Mouse (Mus musculus): ENCODE data around the gene Idua. TPM values are rescaled to one million over a fixed set of nuclear protein-coding genes. Genes with fewer than 3 reads are reported as not detected.

The Idua gene
- polyA plus RNA-seq, 1 experiment from 2014 or later = 10.2 TPM

- peak overlapping the region; percentile 50 for H3K4me3 ChIP-seq
- H3K4me1 ChIP-seq = peaks cover 17% of the 10 kb centered on the region
- H3K9me3 ChIP-seq = no peaks in the 10 kb centered on the region
- peak; percentile 79 for DNase-seq (ENCODE audit: extremely low spot score, low spot score)
- H3K27ac ChIP-seq = peak overlapping the region; percentile 89
- WGBS = 5% methylated on average over 25 of the region's 25 CpGs
- peaks cover 18% of the 10 kb centered on the region for H3K36me3 ChIP-seq (replicated peaks)
- H3K27me3 ChIP-seq (ENCODE audit: poor library complexity, severe bottlenecking) = no peaks in the 10 kb centered on the region
Measured at GRCm38 (mm10) chr5:108677605-108678295, 17.6 kb downstream of the Idua start.

GRCm38 (mm10) chr5:108678296-108678854 is 18.2 kb downstream of the Idua start:
- H3K4me3 ChIP-seq = no peak overlapping the region
- H3K36me3 ChIP-seq (replicated peaks) = peaks cover 11% of the 10 kb centered on the region; the same call in 1 of the 2 replicates
- 84% methylated on average over 6 of the region's 6 CpGs for WGBS
- H3K4me1 ChIP-seq = peaks cover 17% of the 10 kb centered on the region
- peak overlapping the region; percentile 89 for H3K27ac ChIP-seq
- DNase-seq (ENCODE audit: extremely low spot score, low spot score) = no peak
- H3K27me3 ChIP-seq (ENCODE audit: poor library complexity, severe bottlenecking) = no peaks in the 10 kb centered on the region
- no peaks in the 10 kb centered on the region for H3K9me3 ChIP-seq

- 53% methylated on average over 3 of the region's 3 CpGs for WGBS
- DNase-seq (ENCODE audit: extremely low spot score, low spot score) = no peak
Measured at GRCm38 (mm10) chr5:108679909-108680308, 19.8 kb downstream of the Idua start.

GRCm38 (mm10) chr5:108680871-108681270 is 20.7 kb downstream of the Idua start:
- 88% methylated on average over 6 of the region's 6 CpGs for WGBS
- H3K4me1 ChIP-seq = peaks cover 17% of the 10 kb centered on the region
- no peaks in the 10 kb centered on the region for H3K27me3 ChIP-seq (ENCODE audit: poor library complexity, severe bottlenecking)
- DNase-seq (ENCODE audit: extremely low spot score, low spot score) = no peak
- H3K27ac ChIP-seq = no peak overlapping the region
- no peaks in the 10 kb centered on the region for H3K9me3 ChIP-seq
- H3K4me3 ChIP-seq = no peak overlapping the region
- peaks cover 5% of the 10 kb centered on the region; the same call in 1 of the 2 replicates for H3K36me3 ChIP-seq (replicated peaks)

More at GRCm38 (mm10) chr5:108679909-108680308, 19.8 kb downstream of the Idua start:
- Histone ChIP-seq H3K36me3 (replicated peaks) (peaks cover 5% of the 10 kb centered on the region; the same call in 1 of the 2 replicates), H3K27ac (no peak overlapping the region), H3K4me1 (peaks cover 17% of the 10 kb centered on the region), H3K4me3 (no peak overlapping the region), H3K27me3 (ENCODE audit: poor library complexity, severe bottlenecking) (no peaks in the 10 kb centered on the region), H3K9me3 (no peaks in the 10 kb centered on the region)

- H3K9me3 ChIP-seq = no peaks in the 10 kb centered on the region
- H3K36me3 ChIP-seq (replicated peaks) = no peaks in the 10 kb centered on the region
- WGBS = 74% methylated on average over 5 of the region's 5 CpGs
- peaks cover 24% of the 10 kb centered on the region for H3K4me1 ChIP-seq
- peaks cover 25% of the 10 kb centered on the region for H3K27me3 ChIP-seq (ENCODE audit: poor library complexity, severe bottlenecking)
- no peak overlapping the region for H3K27ac ChIP-seq
- no peak overlapping the region for H3K4me3 ChIP-seq
- DNase-seq (ENCODE audit: extremely low spot score, low spot score) = no peak
Measured at GRCm38 (mm10) chr5:108689091-108689490, 29.0 kb downstream of the Idua start.

GRCm38 (mm10) chr5:108691152-108691551 is 31.0 kb downstream of the Idua start:
- 78% methylated on average over 4 of the region's 4 CpGs for WGBS
- H3K9me3 ChIP-seq = no peaks in the 10 kb centered on the region
- peaks cover 7% of the 10 kb centered on the region for H3K36me3 ChIP-seq (replicated peaks)
- no peak overlapping the region for H3K4me3 ChIP-seq
- H3K27ac ChIP-seq = no peak overlapping the region
- peaks cover 39% of the 10 kb centered on the region for H3K4me1 ChIP-seq
- no peak for DNase-seq (ENCODE audit: extremely low spot score, low spot score)
- peaks cover 35% of the 10 kb centered on the region for H3K27me3 ChIP-seq (ENCODE audit: poor library complexity, severe bottlenecking)

GRCm38 (mm10) chr5:108692271-108692670 is 32.1 kb downstream of the Idua start, which contains the start of gene Fgfrl1:
Gene Fgfrl1 (plus strand): TSS chr5:108692382.
- Histone ChIP-seq H3K27me3 (ENCODE audit: poor library complexity, severe bottlenecking) (peaks cover 39% of the 10 kb centered on the region), H3K27ac (no peak within 1 kb of the TSS), H3K36me3 (replicated peaks) (peaks cover 10% of the 10 kb centered on the region), H3K4me3 (peak within 1 kb of the TSS; percentile 84), H3K9me3 (no peaks in the 10 kb centered on the region), H3K4me1 (peaks cover 50% of the 10 kb centered on the region)
- peak; percentile 53 for DNase-seq (ENCODE audit: extremely low spot score, low spot score)
- 5% methylated on average over 18 of the region's 18 CpGs for WGBS

- Histone ChIP-seq H3K36me3 (replicated peaks) (peaks cover 20% of the 10 kb centered on the region), H3K27me3 (ENCODE audit: poor library complexity, severe bottlenecking) (peaks cover 39% of the 10 kb centered on the region), H3K9me3 (no peaks in the 10 kb centered on the region), H3K27ac (peak overlapping the region; percentile 91), H3K4me3 (peak overlapping the region; percentile 84), H3K4me1 (peaks cover 66% of the 10 kb centered on the region)
- under 1% methylated on average over 42 of the region's 43 CpGs for WGBS
- DNase-seq (ENCODE audit: extremely low spot score, low spot score) = peak; percentile 93
Measured at GRCm38 (mm10) chr5:108693872-108694288, 33.7 kb downstream of the Idua start.

- peaks cover 24% of the 10 kb centered on the region for H3K36me3 ChIP-seq (replicated peaks)
Measured at GRCm38 (mm10) chr5:108694352-108695261, 34.5 kb downstream of the Idua start.

GRCm38 (mm10) chr5:108695861-108696260 is 35.7 kb downstream of the Idua start:
- Histone ChIP-seq H3K4me1 (peaks cover 83% of the 10 kb centered on the region), H3K4me3 (peak overlapping the region; percentile 84), H3K36me3 (replicated peaks) (peaks cover 24% of the 10 kb centered on the region), H3K27me3 (ENCODE audit: poor library complexity, severe bottlenecking) (peaks cover 39% of the 10 kb centered on the region), H3K27ac (peak overlapping the region; percentile 48; the same call in 1 of the 2 replicates), H3K9me3 (no peaks in the 10 kb centered on the region)
- no peak for DNase-seq (ENCODE audit: extremely low spot score, low spot score)
- 93% methylated on average over 12 of the region's 12 CpGs for WGBS

More at GRCm38 (mm10) chr5:108694352-108695261, 34.5 kb downstream of the Idua start:
- Histone ChIP-seq H3K27ac (peak overlapping the region; percentile 91), H3K4me3 (peak overlapping the region; percentile 84), H3K4me1 (peaks cover 71% of the 10 kb centered on the region), H3K9me3 (no peaks in the 10 kb centered on the region), H3K27me3 (ENCODE audit: poor library complexity, severe bottlenecking) (peaks cover 39% of the 10 kb centered on the region)
- under 1% methylated on average over 97 of the region's 99 CpGs for WGBS
- DNase-seq (ENCODE audit: extremely low spot score, low spot score) = peak; percentile 52

- Histone ChIP-seq H3K9me3 (no peaks in the 10 kb centered on the region), H3K4me1 (peaks cover 90% of the 10 kb centered on the region), H3K4me3 (peak overlapping the region; percentile 84; the same call in 1 of the 2 replicates), H3K27me3 (ENCODE audit: poor library complexity, severe bottlenecking) (peaks cover 35% of the 10 kb centered on the region), H3K27ac (peak overlapping the region; percentile 48; the same call in 1 of the 2 replicates), H3K36me3 (replicated peaks) (peaks cover 25% of the 10 kb centered on the region)
- DNase-seq (ENCODE audit: extremely low spot score, low spot score) = no peak
- 82% methylated on average over 3 of the region's 3 CpGs for WGBS
Measured at GRCm38 (mm10) chr5:108696542-108696941, 36.4 kb downstream of the Idua start.

- Histone ChIP-seq H3K27ac (peak overlapping the region; percentile 80), H3K4me3 (peak overlapping the region; percentile 84), H3K4me1 (peaks cover 87% of the 10 kb centered on the region), H3K27me3 (ENCODE audit: poor library complexity, severe bottlenecking) (peaks cover 26% of the 10 kb centered on the region), H3K36me3 (replicated peaks) (peaks cover 33% of the 10 kb centered on the region), H3K9me3 (no peaks in the 10 kb centered on the region)
- WGBS = 17% methylated on average over 4 of the region's 4 CpGs
- DNase-seq (ENCODE audit: extremely low spot score, low spot score) = peak; percentile 60
Measured at GRCm38 (mm10) chr5:108697341-108697753, 37.2 kb downstream of the Idua start.

All from forebrain, embryonic 10.5 days (tissue).